Mouse (Mus musculus) Muller cell, postnatal 12 days (primary cell): Measurements from ENCODE around the gene Haghl.
A peak's percentile ranks its signal among the peaks of the same experiment; 100 is the strongest.
"Not testable (repeated sequence)": the region's sequence is repeated elsewhere in the genome, so short reads cannot be mapped to it uniquely, and the experiment has no call there.

Experiments used
- DNase-seq: peaks from one replicate; pipeline ENCODE4 v3.0.0-alpha.2; 2015; ENCODE audit errors: inconsistent ontology term

Haghl gene

GRCm38 (mm10) chr17:25744311-25744710 is 41.2 kb downstream of the Haghl start:
- no peak for DNase-seq

GRCm38 (mm10) chr17:25743831-25744230 is 41.6 kb downstream of the Haghl start:
- DNase-seq, result no peak

- not testable (repeated sequence) for DNase-seq
Measured at GRCm38 (mm10) chr17:25741471-25741870, 44.0 kb downstream of the Haghl start.

- no peak for DNase-seq
Measured at GRCm38 (mm10) chr17:25738861-25739260, 46.6 kb downstream of the Haghl start.

GRCm38 (mm10) chr17:25735745-25736144 is 49.7 kb downstream of the Haghl start, which contains the start of gene Mslnl:
TSS of gene Mslnl (plus strand) at chr17:25736042.
- DNase-seq, result no peak

- no peak for DNase-seq
Measured at GRCm38 (mm10) chr17:25735246-25735645, 50.2 kb downstream of the Haghl start.

GRCm38 (mm10) chr17:25732082-25732481 is 53.4 kb downstream of the Haghl start:
- DNase-seq, result peak; percentile 82
